Mouse (Mus musculus) erythroblast, embryonic 14.5 days (primary cell): ENCODE data around the gene Rpp25.

Source experiments
- GATA1 ChIP-seq: IDR thresholded peaks from 2 replicates; pipeline ENCODE4 v1.6.1; 2012; ENCODE audit warnings: low read length, inconsistent platforms, mixed read lengths
- TAL1 ChIP-seq: IDR thresholded peaks from 3 replicates; pipeline ENCODE4 v1.6.1; 2012; ENCODE audit warnings: low read length, inconsistent platforms, mixed read lengths

DNA sequence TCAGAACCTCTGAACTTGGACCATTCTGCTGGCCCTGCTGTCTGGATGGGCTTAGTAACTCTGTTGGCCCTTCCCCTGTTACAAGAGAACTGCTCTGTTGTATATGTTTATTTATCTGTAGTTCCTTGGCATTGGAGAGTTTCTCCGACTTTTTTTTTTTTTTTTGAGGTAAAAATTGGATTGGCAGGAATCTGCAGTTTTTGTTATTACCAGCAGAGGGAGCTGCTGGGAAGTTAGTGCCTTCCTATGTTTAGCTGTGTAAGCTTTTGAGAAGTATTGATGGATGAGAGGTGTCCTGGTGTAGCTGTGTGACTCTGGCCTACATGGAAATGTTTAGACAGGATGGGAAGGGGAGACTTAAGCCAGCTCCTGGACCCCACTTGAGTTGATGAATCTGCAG, 37.5 kb downstream of the Rpp25 start:
- no peak for TF ChIP-seq TAL1
- no peak for TF ChIP-seq GATA1
